Mouse (Mus musculus) limb, embryonic 12.5 days (tissue): ENCODE results near the gene Bglap2. TPM values are rescaled to one million over a fixed set of nuclear protein-coding genes. Genes with fewer than 3 reads are reported as not detected.

Experiments
- ATAC-seq: fragments of 200-750 bp; cut with Nextera tagmentation; 2 replicates; pipeline ENCODE4 v1.8.0; 2017; ENCODE audit warnings: low read depth, moderate TSS enrichment; ENCODE audit not compliant: insufficient number of reproducible peaks, insufficient read depth, low FRiP score, low TSS enrichment
- H3K27ac ChIP-seq: fragments of 300-500 bp; sonication (generic); 2 replicates; pipeline ENCODE4 v1.5.1; 2016; ENCODE audit warnings: mild to moderate bottlenecking, moderate library complexity
- H3K27me3 ChIP-seq: fragments of 300-500 bp; sonication (generic); 2 replicates; pipeline ENCODE4 v1.6.1; 2016; ENCODE audit warnings: mild to moderate bottlenecking, moderate library complexity
- H3K36me3 ChIP-seq: fragments of 300-500 bp; sonication (generic); 2 replicates; pipeline ENCODE4 v1.6.1; 2016; ENCODE audit warnings: mild to moderate bottlenecking, moderate library complexity
- H3K4me1 ChIP-seq: fragments of 300-500 bp; sonication (generic); replicated peaks from 2 replicates; pipeline ENCODE4 v1.6.1; 2016
- H3K4me2 ChIP-seq: fragments of 300-500 bp; sonication (generic); 2 replicates; pipeline ENCODE4 v1.6.1; 2016; ENCODE audit warnings: mild to moderate bottlenecking, moderate library complexity
- H3K4me3 ChIP-seq: fragments of 300-500 bp; sonication (generic); replicated peaks from 2 replicates; pipeline ENCODE4 v1.5.1; 2016; ENCODE audit warnings: mild to moderate bottlenecking
- H3K9ac ChIP-seq: fragments of 300-500 bp; sonication (generic); replicated peaks from 2 replicates; pipeline ENCODE4 v1.6.1; 2016; ENCODE audit warnings: mild to moderate bottlenecking, moderate library complexity
- H3K9me3 ChIP-seq: fragments of 300-500 bp; sonication (generic); 2 replicates; pipeline ENCODE4 v1.6.1; 2016; ENCODE audit warnings: mild to moderate bottlenecking, moderate library complexity
- WGBS: fragments of 180-500 bp; shearing (Covaris S2); methylation state at CpG from one replicate; pipeline ENCODE4 v1.1.7; 2016; 5-methylcytosine and 5-hydroxymethylcytosine counted together
- polyA plus RNA-seq: library from polyadenylated mRNA; unstranded; fragments of >200 nt; fragmentation: Nextera tagmentation; extraction: Ambion mirVana; gene quantifications from 2 replicates; pipeline ENCODE4 v1.2.1, GENCODE M21; 2016

The Bglap2 gene
- polyA plus RNA-seq, 1 experiment from 2014 or later, result not detected

GRCm38 (mm10) chr3:88363700-88364099 lies 14.8 kb downstream of the Bglap2 start:
- H3K4me3 ChIP-seq, result no peak overlapping the region
- H3K27ac ChIP-seq, result 0 out of 2 replicates have a peak overlapping the region, but pooled peaks have one; percentile 62
- H3K36me3 ChIP-seq, result peaks cover 40% of the 10 kb centered on the region
- no peak overlapping the region for H3K9ac ChIP-seq
- H3K27me3 ChIP-seq, result peaks cover 33% of the 10 kb centered on the region
- no peak for ATAC-seq
- no peak overlapping the region for H3K4me2 ChIP-seq
- WGBS, result 54% methylated on average over 4 of the region's 4 CpGs
- no peaks in the 10 kb centered on the region for H3K9me3 ChIP-seq
- H3K4me1 ChIP-seq, result peaks cover 8% of the 10 kb centered on the region; the same call in 1 of the 2 replicates

- Histone ChIP-seq H3K36me3 (peaks cover 60% of the 10 kb centered on the region), H3K4me2 (no peak overlapping the region)
- ATAC-seq, result no peak
Measured at GRCm38 (mm10) chr3:88361612-88362313, 16.7 kb downstream of the Bglap2 start.

GRCm38 (mm10) chr3:88361096-88361495 lies 17.4 kb downstream of the Bglap2 start:
- Histone ChIP-seq H3K27ac (no peak overlapping the region), H3K9ac (no peak overlapping the region), H3K4me3 (no peak overlapping the region), H3K4me1 (peaks cover 8% of the 10 kb centered on the region; the same call in 1 of the 2 replicates), H3K9me3 (no peaks in the 10 kb centered on the region), H3K4me2 (no peak overlapping the region), H3K36me3 (peaks cover 67% of the 10 kb centered on the region), H3K27me3 (peaks cover 25% of the 10 kb centered on the region)
- 74% methylated on average over 6 of the region's 6 CpGs for WGBS
- ATAC-seq, result no peak

More at GRCm38 (mm10) chr3:88361612-88362313, 16.7 kb downstream of the Bglap2 start:
- Histone ChIP-seq H3K4me1 (peaks cover 8% of the 10 kb centered on the region; the same call in 1 of the 2 replicates), H3K9ac (no peak overlapping the region), H3K9me3 (no peaks in the 10 kb centered on the region), H3K27ac (no peak overlapping the region), H3K27me3 (peaks cover 30% of the 10 kb centered on the region), H3K4me3 (no peak overlapping the region)
- 83% methylated on average over 2 of the region's 2 CpGs for WGBS

- H3K27ac ChIP-seq, result no peak overlapping the region
- H3K27me3 ChIP-seq, result peaks cover 14% of the 10 kb centered on the region
- no peak overlapping the region for H3K4me2 ChIP-seq
- no peak for ATAC-seq
- H3K36me3 ChIP-seq, result peaks cover 78% of the 10 kb centered on the region
- 88% methylated on average over 3 of the region's 3 CpGs for WGBS
- no peak overlapping the region for H3K9ac ChIP-seq
- H3K4me1 ChIP-seq, result peaks cover 5% of the 10 kb centered on the region; the same call in 1 of the 2 replicates
- no peak overlapping the region for H3K4me3 ChIP-seq
- no peaks in the 10 kb centered on the region for H3K9me3 ChIP-seq
Measured at GRCm38 (mm10) chr3:88359989-88360388, 18.5 kb downstream of the Bglap2 start.

DNA sequence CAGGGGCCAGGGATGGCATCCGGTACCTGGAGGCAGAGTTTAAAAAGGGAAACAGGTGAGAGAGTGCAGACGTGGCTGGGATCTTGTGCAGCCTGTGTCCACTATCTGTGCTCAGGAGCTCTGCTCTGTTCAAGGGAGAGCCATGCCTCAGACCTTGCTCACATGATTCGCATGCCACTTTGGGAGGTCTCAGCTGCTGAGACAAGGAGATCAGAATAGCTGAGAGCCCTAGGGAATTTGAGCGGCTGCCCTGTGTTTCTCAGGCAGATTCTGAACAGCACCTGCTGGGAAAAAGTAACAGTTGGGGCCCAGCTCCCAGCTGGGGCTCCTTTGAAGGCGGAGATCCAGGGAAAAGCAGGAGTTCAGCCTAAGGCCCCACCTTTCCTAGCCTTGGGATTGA lies 18.9 kb downstream of the Bglap2 start:
- no peak overlapping the region for H3K4me2 ChIP-seq
- H3K4me3 ChIP-seq, result no peak overlapping the region
- peaks cover 82% of the 10 kb centered on the region for H3K36me3 ChIP-seq
- peaks cover 10% of the 10 kb centered on the region for H3K27me3 ChIP-seq
- no peak for ATAC-seq
- 78% methylated on average over 5 of the region's 5 CpGs for WGBS
- H3K4me1 ChIP-seq, result peaks cover 3% of the 10 kb centered on the region; the same call in 1 of the 2 replicates
- no peak overlapping the region for H3K9ac ChIP-seq
- no peak overlapping the region for H3K27ac ChIP-seq
- no peaks in the 10 kb centered on the region for H3K9me3 ChIP-seq

- H3K4me1 ChIP-seq, result no peaks in the 10 kb centered on the region
- H3K4me2 ChIP-seq, result no peak overlapping the region
- H3K27me3 ChIP-seq, result no peaks in the 10 kb centered on the region
- H3K4me3 ChIP-seq, result no peak overlapping the region
- H3K9me3 ChIP-seq, result no peaks in the 10 kb centered on the region
- H3K36me3 ChIP-seq, result peaks cover 100% of the 10 kb centered on the region
- WGBS, result 96% methylated on average over 8 of the region's 8 CpGs
- no peak overlapping the region for H3K9ac ChIP-seq
- no peak overlapping the region for H3K27ac ChIP-seq
- no peak for ATAC-seq
Measured at GRCm38 (mm10) chr3:88354396-88355165, 23.9 kb downstream of the Bglap2 start.

DNA sequence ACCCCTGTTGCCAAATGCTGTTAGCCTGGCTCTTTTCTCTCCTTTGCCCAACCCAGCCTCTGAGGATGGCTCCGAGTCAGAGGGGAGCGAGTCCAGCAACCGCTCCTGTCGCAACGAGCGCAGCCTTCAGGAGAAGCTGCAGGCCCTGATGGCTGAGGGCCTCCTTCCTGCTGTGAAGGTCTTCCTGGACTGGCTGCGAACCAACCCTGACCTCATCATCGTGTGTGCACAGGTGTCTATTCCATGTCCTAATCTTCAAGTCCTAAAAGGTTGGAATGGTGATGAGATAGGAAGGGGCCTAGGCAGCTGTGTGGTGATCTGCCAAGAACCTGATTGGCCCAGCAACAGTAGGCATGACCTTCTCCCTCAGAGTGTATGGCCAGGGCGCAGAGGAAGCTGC lies 25.6 kb downstream of the Bglap2 start:
- ATAC-seq, result no peak
- H3K4me2 ChIP-seq, result no peak overlapping the region
- no peaks in the 10 kb centered on the region for H3K9me3 ChIP-seq
- WGBS, result 95% methylated on average over 9 of the region's 9 CpGs
- no peaks in the 10 kb centered on the region for H3K27me3 ChIP-seq
- no peaks in the 10 kb centered on the region for H3K4me1 ChIP-seq
- H3K36me3 ChIP-seq, result peaks cover 100% of the 10 kb centered on the region
- H3K9ac ChIP-seq, result no peak overlapping the region
- no peak overlapping the region for H3K4me3 ChIP-seq
- no peak overlapping the region for H3K27ac ChIP-seq

- Histone ChIP-seq H3K4me2 (no peak overlapping the region), H3K4me3 (no peak overlapping the region), H3K27me3 (no peaks in the 10 kb centered on the region), H3K9ac (no peak overlapping the region), H3K9me3 (no peaks in the 10 kb centered on the region), H3K27ac (no peak overlapping the region), H3K36me3 (peaks cover 100% of the 10 kb centered on the region), H3K4me1 (no peaks in the 10 kb centered on the region)
- 89% methylated on average over 13 of the region's 13 CpGs for WGBS
- no peak for ATAC-seq
Measured at GRCm38 (mm10) chr3:88350732-88351131, 27.8 kb downstream of the Bglap2 start.

DNA sequence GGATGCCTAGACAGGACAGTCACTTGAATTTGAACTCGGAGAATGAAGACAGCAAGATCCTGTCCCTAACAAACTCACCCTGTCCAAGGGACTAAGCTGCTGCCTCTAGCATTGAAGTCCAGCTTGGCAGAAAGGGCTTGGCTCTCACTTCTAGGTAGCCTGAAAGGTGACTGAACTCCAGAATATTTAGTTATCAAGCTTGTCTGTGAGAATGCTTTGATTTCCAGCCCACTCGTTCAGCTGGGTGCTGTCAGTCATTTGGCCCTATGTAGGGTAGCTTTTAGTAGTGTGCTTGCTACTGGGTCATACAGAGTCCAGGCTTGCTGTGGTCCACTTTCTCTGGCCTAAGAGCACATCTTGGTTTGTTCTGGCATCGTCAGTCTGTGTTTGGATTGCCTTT lies 39.5 kb downstream of the Bglap2 start:
- no peak for ATAC-seq
- Histone ChIP-seq H3K4me1 (peaks cover 18% of the 10 kb centered on the region), H3K9ac (no peak overlapping the region), H3K27ac (no peak overlapping the region), H3K9me3 (no peaks in the 10 kb centered on the region), H3K36me3 (peaks cover 28% of the 10 kb centered on the region), H3K4me3 (no peak overlapping the region), H3K4me2 (no peak overlapping the region), H3K27me3 (no peaks in the 10 kb centered on the region)
- 87% methylated on average over 3 of the region's 3 CpGs for WGBS

GRCm38 (mm10) chr3:88338316-88338715 lies 40.2 kb downstream of the Bglap2 start:
- H3K36me3 ChIP-seq, result peaks cover 21% of the 10 kb centered on the region
- 95% methylated on average over 7 of the region's 7 CpGs for WGBS
- H3K27ac ChIP-seq, result no peak overlapping the region
- no peak overlapping the region for H3K9ac ChIP-seq
- no peak overlapping the region for H3K4me3 ChIP-seq
- H3K27me3 ChIP-seq, result no peaks in the 10 kb centered on the region
- H3K4me2 ChIP-seq, result no peak overlapping the region
- H3K4me1 ChIP-seq, result peaks cover 18% of the 10 kb centered on the region
- no peaks in the 10 kb centered on the region for H3K9me3 ChIP-seq
- no peak for ATAC-seq

DNA sequence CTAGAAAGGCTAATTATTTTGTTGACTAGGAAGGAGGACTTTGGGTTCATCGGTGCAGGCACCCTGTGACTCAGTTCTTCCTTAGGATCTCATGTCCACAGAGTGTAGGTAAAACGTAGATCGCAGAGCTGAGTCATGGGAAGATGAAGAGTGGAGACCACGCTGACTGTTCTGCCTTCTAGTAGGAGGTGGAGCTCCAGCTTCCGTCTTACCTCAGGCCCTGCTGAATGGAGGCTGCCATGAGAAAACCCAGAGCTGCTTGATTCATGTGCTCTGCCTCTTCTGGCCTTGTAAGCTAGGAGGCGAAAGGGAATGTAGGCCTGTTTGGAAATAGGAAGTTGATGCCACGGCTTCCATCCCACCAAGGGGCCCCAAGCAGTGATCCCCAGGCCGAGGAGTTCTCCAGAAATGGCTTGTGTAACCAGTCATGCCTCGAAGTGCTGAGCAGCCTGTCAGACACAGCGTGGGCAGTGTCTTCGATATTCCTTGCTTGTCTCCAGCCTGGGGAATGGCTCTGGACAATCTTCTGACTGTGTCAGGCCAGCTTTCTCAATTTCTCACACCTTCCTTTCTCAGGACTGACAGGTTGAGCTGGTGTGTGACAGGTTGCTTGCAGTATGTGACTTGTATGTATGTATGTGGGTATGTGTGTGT lies 41.0 kb downstream of the Bglap2 start:
- ATAC-seq, result no peak
- peak overlapping the region; percentile 83 for H3K4me3 ChIP-seq
- no peaks in the 10 kb centered on the region for H3K9me3 ChIP-seq
- no peak overlapping the region for H3K9ac ChIP-seq
- H3K27me3 ChIP-seq, result no peaks in the 10 kb centered on the region
- WGBS, result 88% methylated on average over 11 of the region's 11 CpGs
- H3K27ac ChIP-seq, result no peak overlapping the region
- peaks cover 18% of the 10 kb centered on the region for H3K4me1 ChIP-seq
- H3K4me2 ChIP-seq, result peak overlapping the region; percentile 75
- peaks cover 13% of the 10 kb centered on the region for H3K36me3 ChIP-seq
